Mouse (Mus musculus) kidney, adult 2 months (tissue): ENCODE results near the gene Kxd1.

Experiments used
- CTCF ChIP-seq: fragments of 200-500 bp; conservative IDR thresholded peaks from 2 replicates; pipeline ENCODE4 v1.5.1; 2011; ENCODE audit warnings: low read depth, mild to moderate bottlenecking, control low read depth, low read length, moderate library complexity, mixed read lengths; ENCODE audit not compliant: insufficient read depth, insufficient read length
- POLR2A ChIP-seq: fragments of 200-500 bp; IDR thresholded peaks from one replicate; pipeline ENCODE4 v1.6.1; 2011; ENCODE audit warnings: low read depth, low read length, control low read depth

- TF ChIP-seq CTCF: no peak
- TF ChIP-seq POLR2A: no peak
These were observed 20.0 kb upstream of the Kxd1 start for GRCm38 (mm10) chr8:70547762-70548161.
